Mouse (Mus musculus) left cerebral cortex, adult 2 months (tissue): ENCODE data around the gene Spc24. TPM values are rescaled to one million over a fixed set of nuclear protein-coding genes. Genes with fewer than 3 reads are reported as not detected.
A peak's percentile ranks its signal among the peaks of the same experiment; 100 is the strongest.

Experiments
- DNase-seq, 2 experiments: peaks; one replicate each; pipeline ENCODE4 v3.0.0; 2021 to 2022; ENCODE audit warnings: low spot score in 2 of 2, mixed read lengths in 1 of 2; ENCODE audit errors: extremely low spot score in 1 of 2
- H3K27ac ChIP-seq: fragments of 200-600 bp; 2 replicates; pipeline ENCODE4 v1.8.1; 2022
- H3K4me3 ChIP-seq: fragments of 200-600 bp; 2 replicates; pipeline ENCODE4 v1.8.1; 2022
- CTCF ChIP-seq: fragments of 200-600 bp; IDR thresholded peaks from 2 replicates; pipeline ENCODE4 v1.8.1; 2022; ENCODE audit warnings: antibody characterized with exemption, mild to moderate bottlenecking, moderate library complexity
- intact Hi-C: fragments of 180-260 bp; cut with DNase I; formaldehyde crosslinking; loops from one replicate; pipeline ENCODE4 v1.15.1; 2025
- total RNA-seq, 2 experiments: library from RNA; stranded (reverse); gene quantifications; 2 replicates each; pipeline ENCODE4 v1.2.3; 2021

Spc24 gene
- total RNA-seq, 2 experiments from 2014 or later = 1.7 to 2.4 TPM

GRCm38 (mm10) chr9:21758576-21759529, 1.2 kb downstream of the Spc24 start:
- TF ChIP-seq CTCF = no peak
- H3K4me3 ChIP-seq = no peak overlapping the region
- intact Hi-C loops = no loop called here

GRCm38 (mm10) chr9:21754516-21755321, 5.4 kb downstream of the Spc24 start:
- Histone ChIP-seq H3K27ac (no peak overlapping the region), H3K4me3 (no peak overlapping the region)
- intact Hi-C loops = no loop called here
- no peak for DNase-seq
- no peak for TF ChIP-seq CTCF

More at GRCm38 (mm10) chr9:21758576-21759529, 1.2 kb downstream of the Spc24 start:
- no peak for DNase-seq
- no peak overlapping the region for H3K27ac ChIP-seq

- DNase-seq = no peak
- intact Hi-C loops = no loop called here
Measured at GRCm38 (mm10) chr9:21754003-21754402, 6.1 kb downstream of the Spc24 start.

GRCm38 (mm10) chr9:21752252-21752792, 7.8 kb downstream of the Spc24 start:
- no peak for TF ChIP-seq CTCF
- Histone ChIP-seq H3K27ac (peak overlapping the region; percentile 22), H3K4me3 (no peak overlapping the region)
- intact Hi-C loops = no loop called here
- peak in 1 of 2 experiments; percentile 44 for DNase-seq

More at GRCm38 (mm10) chr9:21754003-21754402, 6.1 kb downstream of the Spc24 start:
- no peak for TF ChIP-seq CTCF
- H3K27ac ChIP-seq = no peak overlapping the region
- H3K4me3 ChIP-seq = no peak overlapping the region

GRCm38 (mm10) chr9:21751347-21751746, 8.8 kb downstream of the Spc24 start:
- intact Hi-C loops = no loop called here
- H3K4me3 ChIP-seq = no peak overlapping the region
- no peak overlapping the region for H3K27ac ChIP-seq
- DNase-seq = no peak
- peak; percentile 10 for TF ChIP-seq CTCF

GRCm38 (mm10) chr9:21750370-21750769, 9.7 kb downstream of the Spc24 start:
- TF ChIP-seq CTCF = no peak
- intact Hi-C loops = no loop called here
- Histone ChIP-seq H3K4me3 (no peak overlapping the region), H3K27ac (peak overlapping the region; percentile 37; the same call in 1 of the 2 replicates)
- no peak for DNase-seq

- H3K4me3 ChIP-seq = no peak overlapping the region
- no peak for TF ChIP-seq CTCF
- intact Hi-C loops = no loop called here
- H3K27ac ChIP-seq = no peak overlapping the region; the same call in 1 of the 2 replicates
- DNase-seq = no peak
Measured at GRCm38 (mm10) chr9:21749382-21750118, 10.6 kb downstream of the Spc24 start.

- no peak for TF ChIP-seq CTCF
- Histone ChIP-seq H3K4me3 (no peak overlapping the region), H3K27ac (peak overlapping the region; percentile 24; the same call in 1 of the 2 replicates)
- intact Hi-C loops = no loop called here
- DNase-seq = no peak
Measured at GRCm38 (mm10) chr9:21748491-21748890, 11.6 kb downstream of the Spc24 start.

- DNase-seq = no peak
- 0 out of 2 replicates have a peak overlapping the region, but pooled peaks have one; percentile 24 for H3K27ac ChIP-seq
- intact Hi-C loops = no loop called here
- H3K4me3 ChIP-seq = no peak overlapping the region
- no peak for TF ChIP-seq CTCF
Measured at GRCm38 (mm10) chr9:21748033-21748432, 12.1 kb downstream of the Spc24 start.

GRCm38 (mm10) chr9:21747238-21747774, 12.8 kb downstream of the Spc24 start:
- Histone ChIP-seq H3K27ac (no peak overlapping the region), H3K4me3 (no peak overlapping the region)
- DNase-seq = no peak
- TF ChIP-seq CTCF = no peak
- intact Hi-C loops = no loop called here

GRCm38 (mm10) chr9:21741514-21741913, 18.6 kb downstream of the Spc24 start:
- H3K4me3 ChIP-seq = no peak overlapping the region
- no peak overlapping the region for H3K27ac ChIP-seq
- intact Hi-C loops = no loop called here
- no peak for TF ChIP-seq CTCF
- no peak for DNase-seq
